Mouse (Mus musculus): Measurements from ENCODE around the gene Defb35. TPM values are rescaled to one million over a fixed set of nuclear protein-coding genes. Genes with fewer than 3 reads are reported as not detected.
A peak's percentile ranks its signal among the peaks of the same experiment; 100 is the strongest.

The Defb35 gene
- total and polyA plus RNA-seq, 2 experiments = not detected

DNA sequence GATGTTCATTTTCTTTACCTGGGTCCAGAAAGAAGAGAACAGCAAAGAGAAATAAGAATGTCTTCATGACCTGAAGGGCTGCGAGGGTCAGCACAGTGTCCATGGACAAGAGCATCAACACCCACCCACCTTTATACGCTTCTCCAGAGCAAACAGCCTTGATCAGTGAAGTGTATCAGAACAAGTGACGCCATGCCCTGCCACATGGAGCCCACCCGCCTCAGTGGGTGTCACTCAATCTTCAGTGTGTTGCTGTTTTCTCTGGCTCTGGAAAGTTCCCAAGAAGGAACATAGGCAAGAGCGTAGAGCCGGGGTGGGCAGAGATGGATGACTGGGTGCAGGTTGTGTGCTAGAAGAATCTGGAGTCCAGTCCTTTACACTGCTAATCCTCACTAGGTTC lies 5.5 kb upstream of the Defb35 start, which contains the start of gene Defb15:
Gene Defb15 (minus strand): TSS at position 101 of the 400 bp plus-strand sequence.
- no peaks in the 10 kb centered on the region for H3K79me2 ChIP-seq (ENCODE audit: control insufficient read depth, insufficient read depth, low read length)
- TF ChIP-seq POLR2A (IDR thresholded peaks at IDR 0.05; ENCODE audit: extremely low read depth, insufficient read depth, low read length) = no peak
- no peak for TF ChIP-seq CTCF (IDR thresholded peaks at IDR 0.05; ENCODE audit: low read depth, low read length)
- H3K4me1 ChIP-seq (ENCODE audit: control insufficient read depth, insufficient read depth, low read length) = no peaks in the 10 kb centered on the region
- no peaks in the 10 kb centered on the region for H3K36me3 ChIP-seq (ENCODE audit: control insufficient read depth, insufficient read depth, low read length)
- no peaks in the 10 kb centered on the region for H3K27me3 ChIP-seq (ENCODE audit: control insufficient read depth, insufficient read depth, low read length)
- WGBS = 89% methylated on average over 6 of the region's 6 CpGs
- H3K4me3 ChIP-seq (ENCODE audit: insufficient read depth, low read depth, low read length) = no peak within 1 kb of the TSS
- no peak within 1 kb of the TSS for H3K9ac ChIP-seq (ENCODE audit: low read depth, low read length)
- DNase-seq (ENCODE audit: extremely low read depth, low read depth, low spot score) = no peak
- no peak within 1 kb of the TSS for H3K27ac ChIP-seq (replicated peaks; ENCODE audit: insufficient read depth, low read depth, low read length)

DNA sequence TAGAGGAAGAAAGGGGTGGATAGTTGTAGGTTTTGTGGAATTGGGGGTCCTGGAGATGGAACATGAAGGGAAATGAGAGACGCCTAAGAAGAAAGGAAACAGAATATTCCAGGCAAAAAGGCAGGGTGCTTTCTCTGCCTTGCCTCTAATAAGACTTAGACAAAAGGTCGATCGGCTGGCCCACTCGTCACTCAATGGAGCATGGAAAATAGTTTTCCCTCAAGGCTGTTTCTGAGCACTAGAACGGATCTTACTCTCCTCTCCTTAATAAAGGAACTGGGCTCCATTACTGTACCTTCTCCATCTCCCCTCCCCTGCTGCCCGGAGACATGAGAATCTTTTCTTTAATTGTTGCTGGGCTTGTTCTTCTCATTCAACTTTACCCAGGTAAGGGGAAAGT lies 8.3 kb downstream of the Defb35 start, which contains the start of gene Defb13:
Gene Defb13 (plus strand): TSS at position 301 of the 400 bp plus-strand sequence.
- Histone ChIP-seq H3K4me1 (ENCODE audit: control insufficient read depth, insufficient read depth, low read length) (no peaks in the 10 kb centered on the region), H3K27ac (replicated peaks; ENCODE audit: insufficient read depth, low read depth, low read length) (no peak within 1 kb of the TSS), H3K4me3 (ENCODE audit: insufficient read depth, low read depth, low read length) (no peak within 1 kb of the TSS), H3K79me2 (ENCODE audit: control insufficient read depth, insufficient read depth, low read length) (no peaks in the 10 kb centered on the region), H3K27me3 (ENCODE audit: control insufficient read depth, insufficient read depth, low read length) (no peaks in the 10 kb centered on the region), H3K9ac (ENCODE audit: low read depth, low read length) (no peak within 1 kb of the TSS), H3K36me3 (ENCODE audit: control insufficient read depth, insufficient read depth, low read length) (no peaks in the 10 kb centered on the region)
- 82% methylated on average over 6 of the region's 6 CpGs for WGBS
- no peak for DNase-seq (ENCODE audit: extremely low read depth, low read depth, low spot score)
- TF ChIP-seq POLR2A (IDR thresholded peaks at IDR 0.05; ENCODE audit: extremely low read depth, insufficient read depth, low read length) (no peak), CTCF (IDR thresholded peaks at IDR 0.05; ENCODE audit: low read depth, low read length) (no peak)

DNA sequence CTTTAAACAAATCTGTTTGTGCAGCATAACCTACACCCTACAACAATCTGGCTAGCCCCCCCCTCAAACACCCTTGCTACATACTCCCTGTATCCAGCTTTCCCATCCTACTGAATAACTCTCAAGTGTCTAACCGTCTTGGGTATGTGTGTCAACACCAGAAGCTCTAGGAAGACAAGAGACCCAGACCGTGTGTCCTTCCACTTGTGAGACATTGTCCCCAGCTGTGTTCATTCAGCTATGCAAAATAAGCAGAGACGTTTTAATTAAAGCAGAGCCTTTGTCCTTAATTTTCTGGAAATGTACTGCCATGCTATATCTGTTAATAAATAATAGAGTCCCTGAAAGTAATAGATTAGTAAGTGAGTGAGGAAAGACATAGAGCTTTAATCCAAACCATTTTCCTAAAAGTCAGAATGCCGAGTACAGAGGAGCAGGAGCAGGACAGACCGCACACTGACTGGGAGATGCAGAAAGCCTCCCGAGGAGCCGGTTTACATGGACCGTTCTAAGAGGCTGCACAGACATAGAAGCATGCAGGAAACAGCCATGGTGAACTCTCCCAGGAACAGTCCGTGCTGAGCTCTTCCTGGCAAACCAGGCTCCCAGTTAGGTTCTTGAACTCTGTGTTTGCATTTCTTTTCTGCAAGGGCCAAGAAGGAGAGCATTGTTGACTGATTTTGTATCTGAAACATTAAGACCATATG lies 9.3 kb downstream of the Defb35 start:
- Histone ChIP-seq H3K9ac (ENCODE audit: low read depth, low read length) (no peak overlapping the region), H3K4me3 (ENCODE audit: insufficient read depth, low read depth, low read length) (no peak overlapping the region), H3K27me3 (ENCODE audit: control insufficient read depth, insufficient read depth, low read length) (no peaks in the 10 kb centered on the region), H3K36me3 (ENCODE audit: control insufficient read depth, insufficient read depth, low read length) (no peaks in the 10 kb centered on the region), H3K27ac (replicated peaks; ENCODE audit: insufficient read depth, low read depth, low read length) (no peak overlapping the region), H3K4me1 (ENCODE audit: control insufficient read depth, insufficient read depth, low read length) (no peaks in the 10 kb centered on the region), H3K79me2 (ENCODE audit: control insufficient read depth, insufficient read depth, low read length) (no peaks in the 10 kb centered on the region)
- WGBS = 78% methylated on average over 9 of the region's 9 CpGs
- peak; percentile 28 for DNase-seq (ENCODE audit: extremely low read depth, low read depth, low spot score)
- TF ChIP-seq CTCF (IDR thresholded peaks at IDR 0.05; ENCODE audit: low read depth, low read length) (no peak), POLR2A (IDR thresholded peaks at IDR 0.05; ENCODE audit: extremely low read depth, insufficient read depth, low read length) (no peak)

DNA sequence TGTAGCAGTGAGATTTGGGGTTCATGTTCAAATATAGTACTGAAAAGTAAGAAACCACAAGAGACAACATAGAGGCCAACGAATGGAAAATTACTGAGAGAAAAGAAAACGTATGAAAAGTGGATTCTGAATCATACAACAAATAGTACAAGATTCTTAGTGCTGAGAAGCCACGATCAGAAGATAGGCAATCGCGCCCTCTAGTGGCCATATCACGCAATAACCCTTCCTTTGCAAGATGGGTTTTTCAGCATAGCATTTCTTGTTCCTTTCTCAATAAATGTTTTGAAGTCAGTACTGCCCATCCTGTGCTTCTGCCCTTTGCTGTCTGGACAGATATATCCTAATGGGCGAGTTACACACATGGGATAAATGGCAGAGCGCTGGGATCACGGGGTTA lies 17.2 kb downstream of the Defb35 start:
- 8% methylated on average over 9 of the region's 9 CpGs for WGBS
- DNase-seq (ENCODE audit: extremely low read depth, low read depth, low spot score) = peak; percentile 44

DNA sequence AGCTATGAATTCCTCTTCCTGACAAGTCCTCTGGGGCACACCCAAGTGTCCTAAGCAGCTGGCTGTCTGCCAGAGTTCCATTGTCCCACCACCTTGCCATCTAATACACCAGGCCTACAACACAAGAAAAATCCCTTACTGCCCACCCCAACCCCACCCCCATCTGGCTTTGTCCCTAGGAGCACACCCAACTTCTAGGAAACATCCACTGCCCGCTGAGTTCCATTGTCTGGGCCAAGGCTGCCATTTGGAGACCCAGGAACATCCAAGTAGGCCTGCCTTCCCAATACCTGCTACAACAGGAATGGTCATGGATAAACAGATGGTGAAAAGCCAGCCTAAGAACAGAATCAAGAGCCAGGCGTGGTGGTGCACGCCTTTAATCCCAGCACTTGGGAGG lies 18.2 kb downstream of the Defb35 start:
- Histone ChIP-seq H3K36me3 (ENCODE audit: control insufficient read depth, insufficient read depth, low read length) (no peaks in the 10 kb centered on the region), H3K27me3 (ENCODE audit: control insufficient read depth, insufficient read depth, low read length) (no peaks in the 10 kb centered on the region), H3K9ac (ENCODE audit: low read depth, low read length) (no peak overlapping the region), H3K79me2 (ENCODE audit: control insufficient read depth, insufficient read depth, low read length) (no peaks in the 10 kb centered on the region), H3K4me3 (ENCODE audit: insufficient read depth, low read depth, low read length) (no peak overlapping the region), H3K27ac (replicated peaks; ENCODE audit: insufficient read depth, low read depth, low read length) (no peak overlapping the region), H3K4me1 (ENCODE audit: control insufficient read depth, insufficient read depth, low read length) (no peaks in the 10 kb centered on the region)
- DNase-seq (ENCODE audit: extremely low read depth, low read depth, low spot score) = no peak
- 91% methylated on average over 3 of the region's 3 CpGs for WGBS
- TF ChIP-seq POLR2A (IDR thresholded peaks at IDR 0.05; ENCODE audit: extremely low read depth, insufficient read depth, low read length) = no peak
- TF ChIP-seq CTCF (IDR thresholded peaks at IDR 0.05; ENCODE audit: low read depth, low read length) = no peak

More for the DNA sequence above, 17.2 kb downstream of the Defb35 start:
- Histone ChIP-seq H3K79me2 (ENCODE audit: control insufficient read depth, insufficient read depth, low read length) (no peaks in the 10 kb centered on the region), H3K36me3 (ENCODE audit: control insufficient read depth, insufficient read depth, low read length) (no peaks in the 10 kb centered on the region), H3K27ac (replicated peaks; ENCODE audit: insufficient read depth, low read depth, low read length) (no peak overlapping the region), H3K4me1 (ENCODE audit: control insufficient read depth, insufficient read depth, low read length) (no peaks in the 10 kb centered on the region), H3K27me3 (ENCODE audit: control insufficient read depth, insufficient read depth, low read length) (no peaks in the 10 kb centered on the region), H3K4me3 (ENCODE audit: insufficient read depth, low read depth, low read length) (no peak overlapping the region), H3K9ac (ENCODE audit: low read depth, low read length) (no peak overlapping the region)
- TF ChIP-seq CTCF (IDR thresholded peaks at IDR 0.05; ENCODE audit: low read depth, low read length) (peak; percentile 45; the same call in 1 of the 2 replicates), POLR2A (IDR thresholded peaks at IDR 0.05; ENCODE audit: extremely low read depth, insufficient read depth, low read length) (no peak)

GRCm38 (mm10) chr8:21958414-21958813 lies 20.3 kb downstream of the Defb35 start, which contains the start of gene Fam90a1a:
TSS of gene Fam90a1a (plus strand) at chr8:21958714.
- no peaks in the 10 kb centered on the region for H3K79me2 ChIP-seq (ENCODE audit: control insufficient read depth, insufficient read depth, low read length)
- no peaks in the 10 kb centered on the region for H3K36me3 ChIP-seq (ENCODE audit: control insufficient read depth, insufficient read depth, low read length)
- H3K27me3 ChIP-seq (ENCODE audit: control insufficient read depth, insufficient read depth, low read length) = no peaks in the 10 kb centered on the region
- no peak within 1 kb of the TSS for H3K4me3 ChIP-seq (ENCODE audit: insufficient read depth, low read depth, low read length)
- TF ChIP-seq CTCF (IDR thresholded peaks at IDR 0.05; ENCODE audit: low read depth, low read length) = no peak
- TF ChIP-seq POLR2A (IDR thresholded peaks at IDR 0.05; ENCODE audit: extremely low read depth, insufficient read depth, low read length) = no peak
- no peaks in the 10 kb centered on the region for H3K4me1 ChIP-seq (ENCODE audit: control insufficient read depth, insufficient read depth, low read length)
- 80% methylated on average over 2 of the region's 2 CpGs for WGBS
- DNase-seq (ENCODE audit: extremely low read depth, low read depth, low spot score) = no peak
- H3K27ac ChIP-seq (replicated peaks; ENCODE audit: insufficient read depth, low read depth, low read length) = no peak within 1 kb of the TSS
- no peak within 1 kb of the TSS for H3K9ac ChIP-seq (ENCODE audit: low read depth, low read length)

Data from liver, adult 2 months (tissue).